Mouse (Mus musculus): Measurements from ENCODE around the gene Car1.

Gene Car1

DNA sequence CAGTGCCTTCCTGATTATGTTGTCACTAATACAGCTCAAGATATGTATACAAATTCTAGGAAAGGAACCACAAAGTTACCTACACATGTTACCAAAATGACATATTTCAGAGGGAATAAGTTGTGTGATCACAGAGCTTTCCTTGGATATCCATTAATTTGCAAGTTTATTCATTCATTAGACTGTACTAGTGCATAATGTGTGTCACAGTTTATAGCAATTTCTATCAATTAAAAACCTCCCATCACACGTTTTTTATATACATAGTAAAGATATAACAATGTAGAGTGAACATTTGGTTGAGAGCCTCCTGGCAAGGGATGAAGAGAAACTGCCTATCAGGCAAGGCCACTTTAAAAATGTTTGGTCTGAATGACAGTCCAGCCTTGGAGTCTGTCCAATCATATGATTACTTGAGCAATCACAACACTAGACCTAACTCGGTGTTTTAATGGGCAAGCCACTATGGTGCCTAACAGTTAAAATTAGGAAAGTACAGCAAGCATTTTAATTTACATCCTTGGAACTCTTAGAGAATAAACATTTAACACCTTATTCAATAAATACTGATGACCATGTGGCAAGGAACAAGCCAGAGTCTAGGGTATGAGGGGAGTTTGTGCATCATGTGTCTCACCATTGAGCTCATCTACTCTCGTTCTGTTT, 31.5 kb downstream of the Car1 start:
- WGBS = 40% methylated on average over 3 of the region's 3 CpGs

DNA sequence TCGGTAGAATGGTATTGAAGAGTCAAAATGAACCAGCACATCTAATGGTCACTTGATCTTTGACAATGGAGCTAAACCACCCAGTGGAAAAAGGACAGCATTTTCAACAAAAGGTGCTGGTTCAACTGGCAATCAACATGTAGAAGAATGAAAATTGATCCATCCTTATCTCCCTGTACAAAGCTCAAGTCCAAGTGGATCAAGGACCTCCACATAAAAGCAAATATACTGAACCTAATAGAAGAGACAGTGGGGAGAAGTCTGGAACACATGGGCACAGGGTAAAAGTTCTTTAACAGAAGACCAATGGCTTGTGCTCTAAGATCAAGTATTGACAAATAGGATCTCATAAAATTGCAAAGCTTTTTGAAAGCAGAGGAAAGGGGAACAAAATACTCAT, 33.6 kb downstream of the Car1 start:
- 88% methylated on average over 1 of the region's 1 CpGs for WGBS

DNA sequence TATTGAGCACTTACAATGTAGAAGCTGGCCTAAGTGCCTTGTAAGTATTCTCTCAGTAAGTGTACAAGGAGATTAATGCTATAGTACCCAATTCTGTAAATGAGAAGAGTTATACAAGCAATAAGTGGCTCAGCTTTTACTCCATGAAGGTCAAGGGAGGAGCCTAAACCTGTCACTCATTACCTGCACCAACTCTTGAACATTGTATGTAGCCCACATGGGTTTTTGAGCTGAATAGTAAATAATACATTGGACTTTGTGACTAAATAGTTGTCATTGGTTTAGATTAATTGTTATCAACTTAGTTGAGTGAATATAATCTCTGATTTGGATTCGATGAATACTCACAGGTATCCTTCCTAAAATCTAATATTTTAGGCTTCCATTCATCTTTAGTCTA, 35.7 kb downstream of the Car1 start:
- 92% methylated on average over 1 of the region's 1 CpGs for WGBS

DNA sequence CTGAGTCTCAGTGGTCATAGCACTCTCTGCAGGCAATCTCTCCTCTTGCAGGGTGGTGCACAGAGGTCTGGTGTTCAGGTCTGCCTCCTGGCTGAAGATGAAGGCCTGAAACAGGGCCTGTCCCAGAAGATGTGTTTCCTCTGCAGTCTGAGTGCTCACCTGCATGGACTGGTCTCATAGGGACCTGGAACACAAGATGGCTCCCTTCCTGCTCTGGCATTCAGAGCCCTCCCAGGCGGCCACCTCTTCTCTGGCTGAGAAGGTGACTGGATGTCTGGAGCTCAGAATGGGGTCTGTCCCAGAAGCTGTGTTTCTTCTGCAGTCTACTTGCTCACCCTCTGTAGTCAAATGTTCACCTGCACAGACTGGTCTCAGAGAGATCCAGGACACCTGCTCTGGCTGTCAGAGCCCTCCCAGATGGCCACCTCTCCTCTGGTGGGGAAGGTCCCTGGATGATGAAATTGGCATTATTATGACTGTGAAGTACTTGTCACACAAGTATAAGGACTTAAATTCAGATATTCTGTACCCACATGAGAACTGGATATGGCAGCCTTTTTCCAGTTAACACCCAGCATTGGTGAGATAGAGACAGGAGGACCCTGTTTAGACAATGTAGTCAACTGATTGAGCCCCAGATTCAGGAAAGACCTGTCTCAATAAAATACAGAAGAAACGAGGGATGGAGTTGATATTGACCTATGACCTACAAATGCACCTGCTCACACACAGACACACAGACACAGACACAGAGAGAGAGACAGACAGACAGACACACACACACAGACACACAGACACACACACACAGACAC, 43.2 kb downstream of the Car1 start:
- WGBS = 80% methylated on average over 2 of the region's 2 CpGs

DNA sequence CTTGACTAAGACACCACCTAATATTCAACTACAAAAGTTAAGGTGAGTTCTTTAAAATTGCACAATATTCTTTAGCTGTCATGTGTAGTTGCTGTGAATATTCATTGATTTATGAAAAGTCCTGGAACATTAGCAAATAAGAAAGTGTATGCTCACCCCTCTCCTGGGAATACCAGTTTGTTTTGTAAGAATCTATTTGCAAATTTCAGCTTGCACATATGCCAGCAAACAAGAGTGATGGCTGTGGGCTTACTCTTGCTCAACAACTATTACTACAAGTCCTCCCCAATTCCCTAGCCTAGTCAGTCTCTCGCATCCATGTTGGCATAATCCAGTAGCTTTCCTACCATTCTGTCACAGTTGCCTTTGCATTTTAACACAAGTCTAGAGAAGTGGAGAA, 52.5 kb downstream of the Car1 start:
- WGBS = 93% methylated on average over 1 of the region's 1 CpGs

DNA sequence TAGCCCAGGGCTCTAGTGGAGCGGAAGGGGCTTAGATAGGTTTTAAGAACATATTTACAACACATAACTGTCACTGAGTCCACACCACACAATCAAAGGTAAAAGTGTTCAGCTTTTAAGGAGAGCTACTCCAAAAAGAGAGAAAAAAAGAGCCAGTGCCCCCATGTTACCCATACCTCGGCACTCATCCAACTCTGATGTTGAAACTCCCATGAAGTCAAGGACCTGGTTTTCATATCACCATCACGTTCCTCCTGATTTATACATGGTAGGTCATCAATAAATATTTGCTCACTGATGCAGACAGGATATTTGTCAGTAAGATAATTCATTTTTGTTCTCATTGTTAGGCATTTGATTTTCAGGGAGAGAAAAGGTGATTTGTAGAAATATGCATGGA, 62.1 kb downstream of the Car1 start:
- 89% methylated on average over 3 of the region's 3 CpGs for WGBS

DNA sequence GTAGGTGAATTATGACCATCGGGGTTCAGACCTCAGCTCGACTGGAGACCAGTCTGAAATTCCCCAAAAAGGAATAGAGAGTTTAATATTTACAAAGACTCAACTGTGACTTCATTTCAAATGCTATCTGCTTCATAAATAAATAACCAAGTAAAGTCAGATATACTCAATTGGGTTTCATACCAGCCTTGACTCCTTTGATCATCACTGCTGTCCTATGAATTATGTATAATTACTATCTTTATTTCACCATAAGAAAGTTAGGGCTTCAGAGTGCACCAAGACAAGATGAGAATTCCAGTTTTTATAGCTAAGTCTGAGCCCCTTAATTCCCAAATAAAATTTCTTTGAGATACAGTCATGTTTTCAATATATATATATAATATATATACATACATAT, 69.9 kb downstream of the Car1 start:
- WGBS = 87% methylated on average over 2 of the region's 2 CpGs

DNA sequence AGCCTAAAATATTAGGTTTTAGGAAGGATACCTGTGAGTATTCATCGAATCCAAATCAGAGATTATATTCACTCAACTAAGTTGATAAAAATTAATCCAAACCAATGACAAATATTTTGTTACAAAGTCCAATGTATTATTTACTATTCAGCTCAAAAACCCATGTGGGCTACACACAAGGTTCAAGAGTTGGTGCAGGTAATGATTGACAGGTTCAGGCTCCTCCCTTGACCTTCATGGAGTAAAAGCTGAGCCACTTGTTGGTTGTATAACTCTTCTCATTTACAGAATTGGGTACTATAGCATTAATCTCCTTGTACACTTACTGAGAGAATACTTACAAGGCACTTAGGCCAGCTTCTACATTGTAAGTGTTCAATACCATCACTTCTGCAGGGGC, 80.7 kb downstream of the Car1 start:
- WGBS = 79% methylated on average over 1 of the region's 1 CpGs

Data from cerebral cortex, adult 2 months (tissue).